Mouse (Mus musculus) forebrain, embryonic 16.5 days (tissue): ENCODE results near the gene Rgma. TPM values are rescaled to one million over a fixed set of nuclear protein-coding genes. Genes with fewer than 3 reads are reported as not detected.

ENCODE experiments used
- ATAC-seq: fragments of 200-750 bp; cut with Nextera tagmentation; 2 replicates; pipeline ENCODE4 v1.8.0; 2017; ENCODE audit warnings: mild to moderate bottlenecking, moderate library complexity
- H3K27ac ChIP-seq: fragments of 300-500 bp; sonication (generic); 2 replicates; pipeline ENCODE4 v1.5.1; 2014; ENCODE audit warnings: low read length, control low read depth
- H3K27me3 ChIP-seq: fragments of 300-500 bp; sonication (generic); replicated peaks from 2 replicates; pipeline ENCODE4 v1.6.1; 2014; ENCODE audit warnings: low read length; ENCODE audit not compliant: control insufficient read depth, insufficient read depth
- H3K36me3 ChIP-seq: fragments of 300-500 bp; sonication (generic); 2 replicates; pipeline ENCODE4 v1.6.1; 2014; ENCODE audit not compliant: control insufficient read depth, insufficient read depth
- H3K4me1 ChIP-seq: fragments of 300-500 bp; sonication (generic); replicated peaks from 2 replicates; pipeline ENCODE4 v1.6.1; 2014; ENCODE audit warnings: low read length; ENCODE audit not compliant: control insufficient read depth, insufficient read depth
- H3K4me2 ChIP-seq: fragments of 300-500 bp; sonication (generic); 2 replicates; pipeline ENCODE4 v1.6.1; 2014; ENCODE audit warnings: mild to moderate bottlenecking, low read length, control low read depth
- H3K4me3 ChIP-seq: fragments of 300-500 bp; sonication (generic); replicated peaks from 2 replicates; pipeline ENCODE4 v1.5.1; 2014; ENCODE audit warnings: mild to moderate bottlenecking, low read length, control low read depth
- H3K9ac ChIP-seq: fragments of 300-500 bp; sonication (generic); replicated peaks from 2 replicates; pipeline ENCODE4 v1.6.1; 2014; ENCODE audit warnings: low read depth, low read length, control low read depth
- H3K9me3 ChIP-seq: fragments of 300-500 bp; sonication (generic); 2 replicates; pipeline ENCODE4 v1.6.1; 2016; ENCODE audit warnings: low read length; ENCODE audit not compliant: control insufficient read depth
- WGBS: fragments of 180-500 bp; shearing (Covaris S2); extraction: QIAGEN DNeasy Blood & Tissue Kit; methylation state at CpG from one replicate; pipeline ENCODE4 v1.1.7; 2014; 5-methylcytosine and 5-hydroxymethylcytosine counted together
- polyA plus RNA-seq: library from polyadenylated mRNA; unstranded; fragments of >200 nt; fragmentation: Nextera tagmentation; extraction: Ambion mirVana; gene quantifications from 2 replicates; pipeline ENCODE4 v1.2.1, GENCODE M21; 2015

Gene Rgma
- polyA plus RNA-seq, 1 experiment from 2014 or later: 22.2 TPM

DNA sequence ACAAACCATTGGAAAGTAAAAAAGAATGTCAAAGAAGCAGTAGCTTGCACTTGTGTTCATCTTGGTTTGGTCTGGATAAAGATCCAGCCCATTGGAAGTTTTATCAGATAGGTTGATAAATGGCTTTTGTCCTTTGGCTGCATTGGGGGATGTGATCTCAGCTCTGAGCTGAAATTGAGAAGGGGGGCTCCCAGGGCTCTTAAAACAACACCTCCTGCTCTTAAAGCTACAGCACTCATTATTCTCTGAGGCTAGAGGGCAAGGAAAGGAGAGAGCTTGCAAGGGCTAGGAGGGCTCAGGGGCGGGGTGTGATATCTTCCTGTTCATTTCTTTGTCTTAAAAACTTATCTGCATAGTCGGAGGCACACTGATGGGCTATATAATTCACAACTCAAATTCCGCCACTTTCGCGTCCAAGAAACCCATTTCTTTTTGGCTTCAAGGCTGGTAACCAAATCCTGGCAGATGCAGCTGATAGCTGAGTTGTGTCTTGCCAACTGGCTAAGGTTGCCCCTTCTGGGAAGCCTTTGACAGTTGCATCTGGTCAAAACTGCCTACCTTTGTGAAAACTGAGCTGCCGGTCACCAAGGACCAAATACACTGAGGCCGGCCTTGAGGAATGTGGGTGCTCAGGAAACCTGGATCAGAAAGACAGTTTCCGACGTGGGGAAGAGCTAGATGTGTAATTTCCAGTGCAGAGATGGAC is 18.2 kb downstream of the Rgma start:
- Histone ChIP-seq H3K4me1 (peaks cover 54% of the 10 kb centered on the region), H3K27ac (peak overlapping the region; percentile 10; the same call in 1 of the 2 replicates), H3K9me3 (no peaks in the 10 kb centered on the region), H3K36me3 (no peaks in the 10 kb centered on the region), H3K27me3 (no peaks in the 10 kb centered on the region), H3K4me2 (peak overlapping the region; percentile 89), H3K4me3 (peak overlapping the region; percentile 62), H3K9ac (peak overlapping the region; percentile 25)
- ATAC-seq: no peak
- WGBS: 24% methylated on average over 9 of the region's 9 CpGs

- peaks cover 59% of the 10 kb centered on the region for H3K4me1 ChIP-seq
These were observed 18.7 kb downstream of the Rgma start for GRCm38 (mm10) chr7:73394013-73394409.

DNA sequence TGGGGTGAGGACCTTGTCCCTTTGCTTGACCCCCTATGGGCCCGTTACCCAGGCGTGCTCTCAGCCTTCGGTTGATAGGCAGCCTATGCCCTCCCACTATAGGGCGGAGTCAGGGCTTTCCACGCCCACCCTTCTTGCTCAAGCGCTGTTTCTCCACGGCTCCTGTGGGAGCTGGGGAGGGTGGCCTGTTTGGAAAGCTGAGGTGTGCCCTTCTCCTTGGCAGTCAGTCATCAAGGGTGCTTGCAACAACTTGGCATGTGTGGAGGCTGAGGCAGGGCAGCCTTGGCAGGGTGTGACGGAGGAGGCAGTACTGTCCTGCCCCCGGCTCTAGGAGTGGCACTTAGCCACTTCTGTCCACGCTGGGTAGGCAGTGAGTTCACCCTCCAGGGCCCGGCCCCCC is 23.0 kb downstream of the Rgma start:
- Histone ChIP-seq H3K4me2 (peak overlapping the region; percentile 72), H3K27me3 (no peaks in the 10 kb centered on the region), H3K27ac (no peak overlapping the region), H3K9ac (peak overlapping the region; percentile 16; the same call in 1 of the 2 replicates), H3K36me3 (no peaks in the 10 kb centered on the region), H3K9me3 (no peaks in the 10 kb centered on the region), H3K4me3 (no peak overlapping the region), H3K4me1 (peaks cover 44% of the 10 kb centered on the region)
- WGBS: 4% methylated on average over 11 of the region's 11 CpGs
- ATAC-seq: peak; percentile 31; the same call in 1 of the 2 replicates

More at GRCm38 (mm10) chr7:73394013-73394409, 18.7 kb downstream of the Rgma start:
- no peak for ATAC-seq
- H3K27me3 ChIP-seq: no peaks in the 10 kb centered on the region
- H3K27ac ChIP-seq: peak overlapping the region; percentile 10; the same call in 1 of the 2 replicates
- no peaks in the 10 kb centered on the region for H3K9me3 ChIP-seq
- H3K9ac ChIP-seq: no peak overlapping the region; the same call in 1 of the 2 replicates
- WGBS: 20% methylated on average over 4 of the region's 4 CpGs
- peak overlapping the region; percentile 62 for H3K4me3 ChIP-seq
- no peaks in the 10 kb centered on the region for H3K36me3 ChIP-seq
- peak overlapping the region; percentile 89 for H3K4me2 ChIP-seq

DNA sequence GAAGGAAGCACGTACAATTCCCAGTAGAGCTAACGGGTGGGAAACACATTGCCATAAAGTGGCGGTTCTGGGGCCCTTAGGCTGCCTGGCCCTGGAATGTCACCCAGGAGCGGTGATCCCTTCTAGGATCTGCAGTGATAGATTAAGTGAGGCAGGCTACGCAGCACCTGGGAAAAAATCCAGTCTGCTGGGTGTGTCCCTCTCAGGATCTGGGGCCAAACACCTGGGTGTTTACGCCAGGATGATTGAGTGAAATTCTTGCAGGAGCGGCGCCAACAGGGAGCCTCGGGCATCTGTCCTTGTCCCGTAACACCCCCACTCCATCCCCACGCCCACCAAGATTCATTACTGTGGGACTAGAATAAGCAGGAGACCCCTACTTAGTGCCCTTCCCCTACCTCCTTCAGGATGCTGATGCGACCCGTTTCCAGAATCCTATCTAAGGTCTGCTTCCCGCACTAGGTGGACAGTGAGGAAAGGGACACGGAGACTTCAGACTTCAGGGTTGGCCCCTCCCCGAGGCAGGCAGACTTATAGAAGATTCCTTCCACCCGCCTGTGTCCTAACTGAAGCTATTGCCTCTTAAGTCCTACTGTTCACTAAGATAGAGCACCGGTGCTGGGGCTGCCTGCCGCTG is 23.6 kb downstream of the Rgma start:
- Histone ChIP-seq H3K27me3 (no peaks in the 10 kb centered on the region), H3K4me2 (peak overlapping the region; percentile 72), H3K9ac (peak overlapping the region; percentile 48), H3K36me3 (no peaks in the 10 kb centered on the region), H3K4me3 (peak overlapping the region; percentile 39), H3K4me1 (peaks cover 41% of the 10 kb centered on the region), H3K9me3 (no peaks in the 10 kb centered on the region), H3K27ac (peak overlapping the region; percentile 66)
- WGBS: 4% methylated on average over 19 of the region's 19 CpGs
- ATAC-seq: no peak; the same call in 1 of the 2 replicates

DNA sequence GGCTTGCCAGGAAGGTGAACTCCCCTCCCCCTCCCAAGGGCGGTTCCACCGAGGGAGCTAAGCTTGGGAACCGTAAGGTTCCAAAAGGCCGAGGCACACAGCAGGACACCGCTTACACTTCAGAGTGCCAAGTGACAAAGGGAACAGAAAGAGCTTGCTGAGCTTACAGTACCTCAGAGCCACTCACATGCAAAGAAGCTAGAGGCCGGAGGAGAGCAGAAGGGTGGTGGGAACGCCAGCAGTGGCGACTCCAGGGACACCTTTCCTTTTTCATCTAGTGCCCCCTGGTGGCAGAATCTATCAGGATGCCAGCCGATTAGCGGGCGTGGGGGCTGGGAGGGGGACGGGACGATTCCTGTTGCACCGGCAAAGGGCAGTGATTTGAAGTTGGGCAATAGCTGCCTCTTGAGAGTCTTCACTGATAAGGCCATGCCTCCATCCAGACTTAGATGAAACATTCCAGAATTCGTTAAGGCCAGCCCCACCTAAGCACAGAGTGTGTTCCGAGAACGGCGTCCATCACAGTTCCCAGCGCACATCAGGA is 24.3 kb downstream of the Rgma start:
- Histone ChIP-seq H3K9ac (peak overlapping the region; percentile 48), H3K9me3 (no peaks in the 10 kb centered on the region), H3K36me3 (no peaks in the 10 kb centered on the region), H3K27me3 (no peaks in the 10 kb centered on the region), H3K4me1 (peaks cover 39% of the 10 kb centered on the region), H3K4me3 (peak overlapping the region; percentile 39), H3K27ac (peak overlapping the region; percentile 66), H3K4me2 (peak overlapping the region; percentile 72)
- under 1% methylated on average over 19 of the region's 19 CpGs for WGBS
- peak; percentile 73 for ATAC-seq

GRCm38 (mm10) chr7:73400051-73400916 is 25.0 kb downstream of the Rgma start:
- ATAC-seq: peak; percentile 76
- Histone ChIP-seq H3K4me1 (peaks cover 39% of the 10 kb centered on the region), H3K9me3 (no peaks in the 10 kb centered on the region), H3K4me2 (peak overlapping the region; percentile 72), H3K27me3 (no peaks in the 10 kb centered on the region), H3K4me3 (peak overlapping the region; percentile 39), H3K36me3 (no peaks in the 10 kb centered on the region), H3K9ac (peak overlapping the region; percentile 48), H3K27ac (peak overlapping the region; percentile 64; the same call in 1 of the 2 replicates)
- WGBS: 4% methylated on average over 20 of the region's 20 CpGs

DNA sequence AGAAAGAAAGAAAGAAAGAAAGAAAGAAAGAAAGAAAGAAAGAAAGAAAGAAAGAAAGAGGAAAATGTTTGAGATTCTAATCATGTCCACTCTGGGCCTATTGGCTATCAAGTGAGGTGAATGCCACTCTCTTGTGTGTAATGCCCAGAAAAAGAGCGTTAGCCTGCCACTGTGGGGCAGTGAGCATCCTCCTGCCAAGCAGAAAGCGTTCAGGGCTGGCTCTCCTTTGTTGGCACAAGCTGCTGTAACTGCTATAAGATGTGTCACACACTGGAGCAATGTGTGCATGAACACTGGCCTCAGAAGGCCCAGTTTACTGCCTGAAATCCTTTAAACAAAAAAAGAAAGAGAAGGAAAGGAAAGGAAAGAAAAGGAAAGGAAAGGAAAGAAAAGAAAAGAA is 26.8 kb downstream of the Rgma start:
- H3K4me1 ChIP-seq: peaks cover 39% of the 10 kb centered on the region
- H3K27me3 ChIP-seq: no peaks in the 10 kb centered on the region
- H3K27ac ChIP-seq: no peak overlapping the region
- H3K36me3 ChIP-seq: peaks cover 5% of the 10 kb centered on the region; the same call in 1 of the 2 replicates
- H3K4me2 ChIP-seq: no peak overlapping the region
- ATAC-seq: no peak
- 0% methylated on average over 2 of the region's 2 CpGs for WGBS
- no peak overlapping the region for H3K4me3 ChIP-seq
- H3K9ac ChIP-seq: no peak overlapping the region
- H3K9me3 ChIP-seq: no peaks in the 10 kb centered on the region

GRCm38 (mm10) chr7:73402671-73403070 is 27.4 kb downstream of the Rgma start:
- Histone ChIP-seq H3K4me2 (no peak overlapping the region), H3K27me3 (no peaks in the 10 kb centered on the region), H3K9ac (no peak overlapping the region), H3K9me3 (no peaks in the 10 kb centered on the region), H3K27ac (no peak overlapping the region; the same call in 1 of the 2 replicates), H3K4me3 (no peak overlapping the region), H3K36me3 (peaks cover 5% of the 10 kb centered on the region; the same call in 1 of the 2 replicates), H3K4me1 (peaks cover 39% of the 10 kb centered on the region)
- no peak for ATAC-seq
- 92% methylated on average over 1 of the region's 1 CpGs for WGBS
